Mouse (Mus musculus) fibroblast of lung, adult 2 months (primary cell): ENCODE data around the gene Tgfbi.
A peak's percentile ranks its signal among the peaks of the same experiment; 100 is the strongest.

ENCODE experiments used
- DNase-seq: peaks from one replicate; pipeline ENCODE4 v3.0.0-alpha.2; 2011; ENCODE audit warnings: low read depth

Gene Tgfbi

DNA sequence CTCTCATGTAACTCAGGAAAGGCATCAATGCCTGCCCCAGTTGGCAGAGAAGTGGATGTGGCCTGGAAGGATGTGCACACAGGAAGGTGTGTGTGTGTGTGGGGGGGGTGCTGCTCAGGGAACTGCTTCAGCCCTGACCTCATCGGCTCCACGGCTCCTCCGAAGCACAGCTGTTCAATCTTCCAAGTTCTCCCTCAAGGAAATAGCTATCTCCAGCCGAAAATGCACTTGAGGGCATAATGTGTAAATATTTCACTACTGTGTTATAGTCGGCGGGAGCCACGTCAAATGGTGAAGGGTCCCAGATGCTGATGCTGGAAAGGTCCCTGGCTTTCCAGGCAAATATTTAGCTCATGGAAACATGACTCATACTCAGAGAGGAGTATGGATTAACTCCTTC, 25.6 kb downstream of the Tgfbi start:
- no peak for DNase-seq

DNA sequence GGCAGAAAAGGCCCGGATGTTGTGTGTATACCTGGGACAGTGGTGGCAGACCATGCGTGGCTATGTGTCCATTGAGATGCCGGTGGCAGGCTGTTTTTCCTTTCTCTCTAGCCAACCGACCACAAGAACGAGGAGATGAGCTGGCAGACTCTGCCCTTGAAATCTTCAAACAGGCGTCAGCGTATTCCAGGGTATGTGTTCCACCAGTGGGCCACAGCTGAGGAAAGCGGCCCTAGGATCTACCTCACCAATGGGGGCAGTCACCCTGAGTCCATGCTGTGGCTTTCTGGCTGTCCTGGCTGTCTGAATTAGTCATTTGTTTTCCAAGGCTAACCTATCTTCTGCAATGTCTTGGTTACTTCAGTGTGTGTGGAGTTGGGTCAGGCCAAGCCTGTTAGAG, 27.7 kb downstream of the Tgfbi start:
- DNase-seq, result no peak

DNA sequence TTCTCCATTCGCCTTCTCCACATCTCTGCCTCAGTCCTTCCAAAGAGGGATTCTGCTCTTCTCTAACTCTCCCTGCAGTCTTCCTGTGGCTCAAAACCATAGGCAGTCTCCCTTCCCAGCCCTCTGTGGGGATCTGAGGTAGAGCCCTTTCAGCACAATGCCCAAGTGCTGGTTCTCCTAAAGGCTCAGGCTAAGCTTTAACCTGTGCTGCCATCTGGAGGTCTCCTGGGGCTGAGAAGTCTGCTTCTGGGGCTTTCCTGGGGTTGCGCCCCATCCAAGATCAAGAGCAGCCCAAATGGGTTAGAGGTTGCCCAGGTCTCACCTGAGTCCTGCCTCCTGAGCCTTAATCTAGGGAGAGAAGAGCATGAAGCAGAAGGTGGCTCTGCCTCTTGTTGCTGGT, 32.4 kb downstream of the Tgfbi start:
- no peak for DNase-seq

DNA sequence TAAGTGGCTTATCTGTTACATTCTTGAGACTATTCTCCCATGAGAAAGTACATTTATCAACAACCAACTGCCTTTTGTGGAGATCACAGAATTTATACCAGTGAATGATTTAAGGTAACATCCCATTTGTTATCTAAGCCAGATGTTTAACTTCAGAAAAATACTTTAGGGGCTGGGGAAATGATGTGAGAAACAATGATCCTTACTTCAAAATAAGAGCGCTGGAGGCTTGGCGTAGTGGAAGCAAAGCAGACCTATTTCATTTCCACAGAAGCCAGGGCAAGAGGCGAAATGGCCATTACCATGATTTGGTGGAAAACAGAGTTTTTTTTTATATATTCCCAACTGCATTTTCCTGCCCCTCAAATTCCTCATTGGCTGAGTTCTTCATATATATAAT, 34.7 kb downstream of the Tgfbi start:
- DNase-seq, result no peak

DNA sequence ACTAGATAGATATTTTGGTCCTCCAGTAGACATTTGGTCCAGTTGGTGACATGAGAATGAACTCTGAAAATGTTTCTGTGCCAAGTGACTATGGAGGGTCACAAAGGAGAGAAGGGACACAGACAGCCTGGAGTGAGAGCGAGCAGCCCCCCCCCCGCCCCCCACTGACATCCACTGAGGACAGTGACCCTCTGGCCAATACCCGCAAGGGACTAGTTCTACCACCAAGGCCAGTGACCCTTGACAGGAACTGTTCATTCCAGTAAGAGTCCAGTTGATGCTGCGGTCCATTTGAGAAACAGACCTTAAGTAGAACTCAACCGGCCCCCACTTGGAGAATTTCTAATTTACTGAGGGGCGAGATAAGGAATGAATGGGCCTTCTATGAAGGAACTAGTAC, 36.4 kb downstream of the Tgfbi start:
- DNase-seq, result no peak

DNA sequence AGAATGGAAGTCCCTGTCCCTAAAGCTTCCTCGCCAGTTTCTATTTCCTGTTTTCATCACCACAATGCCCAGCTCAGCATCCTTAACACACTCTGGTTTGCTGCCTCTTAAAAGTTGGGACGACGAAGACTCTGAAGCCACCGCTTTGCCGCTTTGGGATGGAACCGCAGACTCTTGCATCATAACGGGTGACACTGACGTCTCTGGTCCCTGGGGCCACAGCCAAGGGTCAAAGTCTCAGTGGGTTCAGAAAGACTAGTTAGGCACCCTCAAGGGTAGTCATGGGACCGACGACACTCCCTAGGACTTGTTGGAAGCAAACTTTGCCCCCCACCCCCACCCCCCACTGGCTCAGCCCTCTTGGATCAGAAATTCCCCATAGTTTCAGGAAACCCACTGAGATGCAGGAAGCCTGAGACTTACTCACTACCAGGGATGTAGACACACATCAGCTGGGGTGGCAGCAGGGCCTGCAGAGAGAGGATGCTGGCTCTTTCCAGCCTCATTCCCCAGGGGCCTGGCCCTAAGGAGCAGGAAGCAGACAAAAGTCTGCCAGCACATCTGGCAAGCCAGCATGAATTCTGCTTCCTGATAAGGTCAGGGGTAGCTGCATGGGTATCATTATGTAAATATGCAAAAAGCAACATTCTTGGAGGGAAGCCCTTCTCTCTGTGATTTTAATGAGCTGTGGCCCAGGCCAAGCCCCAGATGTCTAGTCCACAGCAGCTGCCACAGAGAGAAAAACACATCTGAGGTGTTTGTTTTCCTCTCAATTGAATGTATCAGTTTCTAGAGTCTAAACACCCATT, 38.5 kb downstream of the Tgfbi start:
- peak; percentile 42 for DNase-seq

DNA sequence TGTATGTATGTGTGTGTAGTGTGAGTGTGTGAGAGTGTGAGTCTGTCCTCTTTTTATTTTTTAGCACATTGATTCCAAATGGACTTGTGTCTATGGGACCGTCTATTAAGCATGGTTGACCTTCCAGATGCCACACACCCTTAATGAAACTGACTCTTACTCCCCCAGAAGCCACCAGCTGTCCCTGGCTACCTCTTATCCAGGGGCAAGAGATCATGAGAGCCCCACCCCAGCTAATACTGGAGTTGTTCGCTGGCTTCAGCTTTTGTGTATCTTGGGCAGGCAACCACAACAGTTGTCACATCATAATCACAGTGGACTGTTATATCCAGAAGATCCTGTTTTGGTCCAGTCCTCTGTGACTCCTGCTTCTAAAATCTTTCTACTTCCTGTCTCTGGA, 40.7 kb downstream of the Tgfbi start:
- DNase-seq, result no peak

DNA sequence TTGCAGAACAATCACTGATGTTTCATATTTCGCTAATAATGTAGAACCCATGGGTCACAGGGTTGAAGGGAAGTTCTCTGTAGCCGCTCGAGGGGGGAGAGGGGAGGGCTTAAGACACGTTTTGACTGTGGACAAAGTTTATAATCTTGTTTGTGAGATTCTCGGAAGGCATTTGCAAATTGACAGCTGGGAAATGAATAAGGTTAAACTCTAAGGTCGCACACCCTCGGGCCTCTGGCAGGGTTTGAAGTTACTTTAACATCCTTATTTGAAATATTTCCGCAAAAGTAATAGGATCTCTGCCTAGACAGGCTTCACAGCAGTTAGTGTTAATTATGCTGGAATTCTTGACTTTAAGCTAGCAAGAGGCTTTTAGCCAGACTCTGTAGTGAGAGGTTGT, 43.1 kb downstream of the Tgfbi start:
- no peak for DNase-seq

DNA sequence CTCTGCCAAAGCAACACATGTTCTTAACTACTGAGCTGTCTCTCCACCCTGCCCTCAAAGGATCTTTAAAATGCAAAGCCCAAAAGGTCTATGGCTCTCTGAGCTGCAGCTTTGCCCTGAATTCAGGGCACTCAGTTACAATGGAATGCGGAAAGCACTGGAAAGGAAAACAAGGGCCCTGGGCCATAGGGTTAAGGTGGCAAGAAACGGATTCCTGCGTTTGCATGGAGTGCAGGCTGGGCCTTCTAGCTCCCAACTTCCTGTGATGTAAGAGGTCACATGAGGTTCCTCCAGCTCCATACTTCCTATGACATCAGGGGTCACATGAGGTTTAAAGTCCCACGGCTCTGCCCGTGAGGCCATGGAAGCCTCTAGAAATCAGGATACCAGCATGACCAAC, 44.9 kb downstream of the Tgfbi start:
- no peak for DNase-seq

DNA sequence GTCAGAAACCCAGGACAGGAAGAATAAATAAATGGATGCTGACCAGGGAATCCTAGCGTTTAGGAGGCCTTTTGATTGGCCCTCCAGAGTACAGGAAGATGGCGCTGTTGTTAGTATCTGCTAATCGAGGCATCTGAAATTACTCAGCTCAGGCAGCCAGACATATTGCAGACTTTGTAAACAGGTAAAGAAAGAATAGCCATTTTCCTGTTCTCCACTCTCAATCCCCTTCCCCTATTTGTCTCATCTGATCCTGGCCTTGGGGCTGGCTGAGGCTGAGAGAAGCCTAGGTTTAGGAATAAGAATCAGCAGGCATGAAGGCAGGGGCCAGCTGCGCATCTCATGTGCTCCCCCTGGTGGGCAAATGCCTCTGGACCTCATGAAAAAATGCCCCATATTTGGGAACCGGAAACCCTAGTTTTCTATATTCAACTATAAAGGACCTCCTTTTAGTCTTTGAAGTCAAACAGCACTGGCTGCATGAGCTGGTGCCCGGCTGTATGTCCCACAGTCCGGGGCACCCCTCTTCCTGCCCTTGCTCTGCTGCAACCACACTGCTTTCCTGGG, 48.7 kb downstream of the Tgfbi start:
- no peak for DNase-seq

DNA sequence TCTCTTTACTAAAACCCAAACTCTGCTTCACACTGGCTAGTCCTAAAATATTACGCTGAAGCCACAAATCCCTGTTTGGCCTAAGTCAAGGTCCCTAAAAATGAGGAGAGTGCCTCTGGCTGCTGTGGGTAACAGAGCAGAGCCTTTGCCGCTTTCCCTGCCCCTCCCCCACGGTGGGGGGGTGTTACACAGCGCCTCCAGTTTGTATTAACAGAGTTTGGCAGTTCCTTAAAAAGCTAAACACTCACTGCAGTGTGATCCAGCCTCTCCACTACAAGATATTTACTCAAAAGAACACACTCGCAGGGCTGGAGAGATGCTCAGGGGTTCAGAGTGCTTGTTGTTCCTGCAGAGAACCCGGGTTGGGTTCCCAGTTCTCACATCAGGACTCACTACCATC, 49.6 kb downstream of the Tgfbi start:
- no peak for DNase-seq

DNA sequence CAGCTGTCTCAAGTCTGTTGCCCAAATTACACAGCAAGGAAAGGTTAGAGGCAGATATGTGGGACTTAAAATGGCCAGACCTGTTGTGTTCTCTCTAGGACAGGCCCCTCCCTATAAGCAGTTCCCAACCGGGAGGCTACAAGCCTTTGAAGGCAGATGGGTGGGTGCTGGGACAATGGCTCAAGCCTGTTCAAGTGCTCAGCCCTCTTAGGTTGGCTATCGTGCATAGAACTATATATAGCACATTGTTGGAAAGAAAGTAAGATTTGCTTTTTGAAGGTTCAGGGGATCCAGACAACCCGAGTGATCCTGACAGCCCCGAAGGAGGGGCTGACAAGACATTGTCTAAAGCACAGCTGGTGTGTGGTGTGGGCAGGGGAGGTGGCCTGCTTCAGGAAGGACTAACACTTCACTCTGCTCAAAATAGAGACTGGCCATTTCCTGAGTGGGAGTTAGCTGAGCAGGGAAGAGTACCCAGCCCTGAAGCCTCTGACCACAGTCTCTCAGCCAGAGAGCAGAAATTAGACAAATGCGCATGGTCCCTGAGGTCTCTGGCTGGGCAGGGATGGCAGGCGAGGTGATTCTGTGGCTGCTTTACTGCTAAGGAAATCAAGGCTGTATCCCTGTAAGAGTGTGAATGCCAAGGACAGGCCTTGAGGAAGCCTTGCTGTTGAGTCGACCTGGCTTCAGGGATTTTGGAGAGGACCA, 52.7 kb downstream of the Tgfbi start:
- no peak for DNase-seq

DNA sequence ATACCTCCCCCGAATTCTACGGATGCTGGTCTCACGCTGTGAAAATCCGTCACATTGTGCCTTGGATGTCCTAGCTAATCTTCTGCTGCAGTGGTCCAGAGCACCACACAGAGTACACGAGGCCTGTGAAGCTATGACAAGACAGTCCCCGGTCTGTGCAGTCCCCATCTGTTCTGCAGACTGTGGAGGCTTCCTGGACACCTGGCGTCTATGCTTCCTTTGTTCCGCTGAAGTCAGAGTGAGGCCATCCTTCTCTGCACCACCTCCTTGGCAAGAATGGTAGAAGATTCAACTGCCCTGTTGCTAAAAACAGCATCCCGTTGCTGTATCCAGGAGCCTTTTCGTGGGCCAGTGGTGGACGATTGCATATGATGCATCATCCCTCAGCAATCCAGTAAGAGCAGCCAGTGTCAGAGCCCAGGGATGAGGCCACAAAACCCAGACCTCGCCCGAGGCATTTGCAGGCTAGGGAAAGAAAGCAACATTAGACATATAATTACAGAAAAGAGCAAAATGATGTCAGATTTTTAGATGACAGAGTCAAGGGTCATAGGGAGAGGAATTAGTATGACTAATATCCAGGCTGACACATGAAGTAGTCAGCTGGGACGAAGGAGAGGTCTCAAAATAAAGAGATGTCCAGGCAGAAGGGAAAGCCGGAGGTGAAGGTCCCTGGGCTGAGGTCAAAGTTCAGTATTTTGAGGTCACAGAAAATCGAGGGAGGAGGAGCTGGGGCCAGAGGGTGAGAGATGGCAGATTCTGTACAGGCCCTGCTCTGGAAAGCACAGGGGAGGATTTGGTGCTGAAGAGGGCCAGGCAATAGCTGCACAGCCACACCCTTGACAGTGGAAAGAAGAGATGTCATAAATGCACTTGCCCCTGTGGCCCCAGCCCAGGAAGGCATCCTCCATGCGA, 55.2 kb downstream of the Tgfbi start:
- no peak for DNase-seq

DNA sequence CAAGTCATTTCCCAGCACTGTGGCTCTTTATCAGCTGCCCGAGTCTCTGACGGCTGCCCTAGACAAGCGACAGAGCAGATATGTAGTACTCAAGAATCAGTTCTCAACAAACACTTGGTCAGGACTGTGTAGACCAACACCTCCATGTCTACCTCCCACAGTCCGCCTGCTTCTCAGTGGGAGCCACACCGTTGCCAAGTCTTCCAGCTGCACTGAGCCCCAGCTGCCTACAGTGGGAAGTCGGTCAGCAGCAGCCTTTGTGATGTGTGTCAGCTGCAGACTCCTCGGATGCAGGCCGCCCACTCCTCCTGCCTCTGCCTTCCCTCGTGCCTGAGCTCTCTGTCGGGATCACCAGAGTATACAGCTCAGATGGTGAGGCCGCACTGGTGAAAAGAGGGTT, 61.9 kb downstream of the Tgfbi start:
- no peak for DNase-seq

DNA sequence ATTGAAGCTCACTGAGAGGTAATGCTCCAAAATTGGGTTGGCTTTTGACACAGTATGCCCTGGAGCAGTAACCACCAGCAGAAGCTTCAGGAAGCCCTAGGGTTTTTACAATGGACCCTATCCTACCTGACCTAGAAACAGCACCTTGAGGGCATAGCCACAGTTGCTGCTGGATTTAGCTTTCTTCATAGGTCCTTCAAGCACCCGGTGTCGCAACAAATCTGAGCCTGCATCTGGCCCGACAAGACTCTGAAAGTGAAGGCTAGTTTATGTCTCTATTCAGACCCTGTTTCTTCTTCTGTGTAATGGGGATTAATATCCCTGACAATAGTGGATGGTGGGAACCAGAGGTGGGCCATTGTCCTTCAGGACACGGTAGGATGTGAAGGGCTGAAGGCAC, 68.4 kb downstream of the Tgfbi start:
- DNase-seq, result no peak

DNA sequence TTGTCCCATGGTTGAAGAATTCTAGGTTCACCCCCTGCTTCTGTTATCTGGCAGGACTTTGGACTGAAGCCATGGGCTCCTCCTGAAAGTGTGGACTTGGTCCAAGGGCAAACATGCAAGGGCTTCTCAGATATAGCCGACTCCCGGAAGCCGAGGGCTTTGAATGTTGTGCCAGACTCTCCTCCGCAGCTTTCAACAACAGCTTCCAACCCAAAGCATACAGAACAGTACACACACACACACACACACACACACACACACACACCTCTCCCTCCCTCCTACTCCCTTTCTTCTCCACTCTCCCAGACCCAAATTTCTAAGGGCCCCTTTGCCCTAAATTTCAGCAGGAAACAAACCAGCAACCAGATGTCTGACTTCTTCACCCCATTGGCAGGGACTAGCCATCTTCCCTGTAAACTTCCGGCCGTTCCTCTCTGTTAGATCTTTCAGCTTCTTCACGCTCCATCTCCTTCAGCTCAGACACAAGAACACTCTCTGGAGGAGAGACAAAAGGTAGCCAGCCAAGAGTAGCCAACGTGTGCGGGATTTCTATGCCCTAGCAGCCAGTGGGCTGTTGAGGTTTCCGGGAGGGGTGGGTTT, 69.0 kb downstream of the Tgfbi start:
- no peak for DNase-seq

DNA sequence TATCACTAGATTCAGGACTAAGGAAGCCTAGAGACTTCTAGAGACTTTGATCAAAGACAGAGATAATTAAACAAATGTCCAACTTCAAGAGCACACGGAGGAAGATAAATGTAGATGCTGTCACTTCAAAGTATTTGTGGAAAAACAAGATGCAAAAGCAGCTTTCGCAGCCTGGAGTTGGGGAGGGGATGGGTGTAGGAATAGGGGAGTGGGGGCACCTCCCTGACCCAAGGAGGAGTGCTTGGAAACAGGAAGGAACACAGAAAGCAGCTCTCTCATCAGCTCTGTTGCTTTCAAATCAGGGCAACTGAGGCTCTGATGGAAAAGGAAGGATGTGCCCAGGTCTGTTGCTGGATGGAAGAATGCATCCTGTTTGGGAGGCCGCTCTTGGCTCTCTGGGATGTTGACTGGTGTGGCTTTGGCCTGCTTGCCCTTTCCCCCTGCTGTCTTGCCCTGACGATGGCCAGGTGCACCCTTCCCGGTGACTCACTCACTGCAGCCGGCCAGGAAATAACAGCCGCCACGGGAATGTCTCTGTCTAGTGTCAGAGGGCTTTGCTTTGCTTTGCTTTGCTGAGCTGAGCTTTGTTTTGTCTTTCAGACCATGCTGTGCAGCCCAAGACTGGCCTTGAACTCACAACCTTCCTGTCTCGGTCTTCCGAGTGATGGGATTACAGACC, 69.6 kb downstream of the Tgfbi start:
- no peak for DNase-seq

DNA sequence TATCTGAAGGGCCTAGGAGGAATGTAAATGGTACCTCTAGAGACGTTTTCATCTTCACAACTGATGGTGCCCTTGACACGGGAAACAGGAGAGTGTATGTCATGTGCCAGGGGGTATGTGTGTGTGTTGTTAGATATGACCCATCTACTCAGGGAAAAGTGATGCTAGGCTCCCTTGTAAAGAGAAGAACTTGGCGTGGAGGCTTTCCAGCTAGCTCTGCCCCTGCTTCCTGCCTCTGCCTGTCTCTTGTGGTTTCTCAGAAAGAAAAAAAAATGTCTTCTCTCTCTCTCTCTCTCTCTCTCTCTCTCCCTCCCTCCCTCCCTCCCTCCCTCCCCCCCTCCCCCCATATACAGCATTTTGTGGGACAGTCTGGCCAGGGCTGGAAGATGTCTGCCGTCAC, 72.6 kb downstream of the Tgfbi start:
- no peak for DNase-seq

DNA sequence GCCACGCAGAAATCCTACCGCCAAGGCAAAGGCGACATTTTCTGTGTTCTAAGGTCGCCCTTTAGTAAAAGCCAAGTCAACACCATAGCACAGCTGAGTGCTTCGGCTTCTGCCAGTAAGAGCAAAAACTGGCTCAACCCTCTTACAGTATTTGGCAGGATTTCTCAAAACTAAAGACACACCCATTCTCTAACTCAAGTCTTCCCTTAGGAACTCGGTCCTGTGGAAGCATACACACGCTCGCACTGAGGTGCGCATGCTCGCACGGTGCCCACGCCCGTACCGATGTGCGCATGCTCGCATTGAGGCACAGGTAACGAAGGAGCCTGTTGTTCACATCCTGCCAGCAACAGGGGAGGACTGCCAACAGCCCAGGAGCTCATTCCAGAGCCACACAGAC, 73.0 kb downstream of the Tgfbi start:
- no peak for DNase-seq

DNA sequence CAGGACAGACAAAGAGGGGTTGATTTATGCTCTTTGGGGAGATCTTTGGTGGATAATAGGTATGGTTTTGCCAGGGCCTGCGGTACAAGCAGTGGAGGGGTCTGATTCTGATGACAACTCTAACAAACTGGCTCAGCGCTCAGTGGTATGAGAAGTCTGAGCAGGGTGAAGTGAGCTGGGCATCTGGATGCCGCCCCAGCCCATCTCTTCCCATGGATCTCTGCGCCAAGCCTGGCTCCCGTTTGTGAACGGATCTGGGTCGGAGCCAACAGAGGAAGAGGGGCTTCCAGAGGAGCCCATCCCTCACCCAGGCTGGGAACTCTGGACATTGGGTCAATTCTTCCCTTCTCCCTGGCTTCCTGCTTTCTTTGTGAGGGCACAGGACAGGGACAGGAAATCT, 74.0 kb downstream of the Tgfbi start:
- no peak for DNase-seq
